Mouse (Mus musculus) lung, embryonic 14.5 days (tissue): ENCODE measurements around the gene Hist1h2bn. TPM values are rescaled to one million over a fixed set of nuclear protein-coding genes. Genes with fewer than 3 reads are reported as not detected.
"Not testable (repeated sequence)": the region's sequence is repeated elsewhere in the genome, so short reads cannot be mapped to it uniquely, and the experiment has no call there.

Experiments used
- ATAC-seq: fragments of 200-750 bp; cut with Nextera tagmentation; 2 replicates; pipeline ENCODE4 v1.8.0; 2017; ENCODE audit warnings: mild to moderate bottlenecking, moderate TSS enrichment, moderate library complexity; ENCODE audit not compliant: insufficient read depth
- DNase-seq: peaks from one replicate; pipeline ENCODE4 v3.0.0-alpha.2; 2015
- H3K27ac ChIP-seq: fragments of 300-500 bp; sonication (generic); 2 replicates; pipeline ENCODE4 v1.5.1; 2014; ENCODE audit warnings: low read depth, mild to moderate bottlenecking, moderate library complexity
- H3K27me3 ChIP-seq: fragments of 300-500 bp; sonication (generic); 2 replicates; pipeline ENCODE4 v1.6.1; 2014; ENCODE audit warnings: low read length, control low read depth; ENCODE audit not compliant: insufficient read depth
- H3K36me3 ChIP-seq: fragments of 300-500 bp; sonication (generic); 2 replicates; pipeline ENCODE4 v1.6.1; 2014; ENCODE audit warnings: control low read depth; ENCODE audit not compliant: insufficient read depth
- H3K4me1 ChIP-seq: fragments of 300-500 bp; sonication (generic); 2 replicates; pipeline ENCODE4 v1.6.1; 2014; ENCODE audit warnings: antibody characterized with exemption, control low read depth; ENCODE audit not compliant: insufficient read depth
- H3K4me2 ChIP-seq: fragments of 300-500 bp; sonication (generic); 2 replicates; pipeline ENCODE4 v1.6.1; 2014; ENCODE audit warnings: mild to moderate bottlenecking
- H3K4me3 ChIP-seq: fragments of 300-500 bp; sonication (generic); 2 replicates; pipeline ENCODE4 v1.5.1; 2014; ENCODE audit warnings: low read depth, low read length
- H3K9ac ChIP-seq: fragments of 300-500 bp; sonication (generic); 2 replicates; pipeline ENCODE4 v1.6.1; 2014
- H3K9me3 ChIP-seq: fragments of 300-500 bp; sonication (generic); 2 replicates; pipeline ENCODE4 v1.6.1; 2016; ENCODE audit warnings: low read depth, low read length, control low read depth
- CTCF ChIP-seq: IDR thresholded peaks from 2 replicates; pipeline ENCODE4 v1.5.1; 2016; ENCODE audit warnings: antibody characterized with exemption, low read depth
- WGBS: fragments of 180-500 bp; shearing (Covaris S2); extraction: QIAGEN DNeasy Blood & Tissue Kit; methylation state at CpG from one replicate; pipeline ENCODE4 v1.1.7; 2014; 5-methylcytosine and 5-hydroxymethylcytosine counted together
- polyA plus RNA-seq: library from polyadenylated mRNA; unstranded; fragments of >200 nt; fragmentation: Nextera tagmentation; extraction: Ambion mirVana; gene quantifications from 2 replicates; pipeline ENCODE4 v1.2.1, GENCODE M21; 2014

Hist1h2bn gene
- polyA plus RNA-seq, 1 experiment from 2014 or later = 3.1 TPM

DNA sequence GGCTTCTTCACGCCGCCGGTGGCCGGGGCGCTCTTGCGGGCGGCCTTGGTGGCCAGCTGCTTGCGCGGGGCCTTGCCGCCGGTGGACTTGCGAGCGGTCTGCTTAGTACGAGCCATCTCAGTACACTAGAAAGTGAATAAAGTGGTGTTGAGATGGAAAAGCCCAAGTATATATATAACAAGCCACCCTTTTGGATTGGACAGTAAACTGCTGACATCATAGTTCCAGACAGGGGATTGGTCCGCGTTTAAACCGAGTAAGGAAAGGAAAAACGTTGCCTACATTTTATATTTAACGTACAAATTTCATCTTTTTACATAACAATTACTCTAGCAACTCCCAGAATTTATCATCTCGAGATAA is 29.3 kb downstream of the Hist1h2bn start, which contains the start of gene Hist1h3i:
Gene Hist1h3i, minus strand, starts transcription at position 116 of the 363 bp plus-strand sequence.
- ATAC-seq = peak; percentile 67
- no peaks in the 10 kb centered on the region for H3K27me3 ChIP-seq
- H3K4me1 ChIP-seq = peaks cover 12% of the 10 kb centered on the region; the same call in 1 of the 2 replicates
- H3K36me3 ChIP-seq = no peaks in the 10 kb centered on the region
- under 1% methylated on average over 13 of the region's 20 CpGs for WGBS
- peak; percentile 95 for DNase-seq
- TF ChIP-seq CTCF = no peak
- peak within 1 kb of the TSS; percentile 46 for H3K4me3 ChIP-seq
- H3K9ac ChIP-seq = peak within 1 kb of the TSS; percentile 79
- no peaks in the 10 kb centered on the region for H3K9me3 ChIP-seq
- H3K4me2 ChIP-seq = peak within 1 kb of the TSS; percentile 90
- peak within 1 kb of the TSS; percentile 100 for H3K27ac ChIP-seq

DNA sequence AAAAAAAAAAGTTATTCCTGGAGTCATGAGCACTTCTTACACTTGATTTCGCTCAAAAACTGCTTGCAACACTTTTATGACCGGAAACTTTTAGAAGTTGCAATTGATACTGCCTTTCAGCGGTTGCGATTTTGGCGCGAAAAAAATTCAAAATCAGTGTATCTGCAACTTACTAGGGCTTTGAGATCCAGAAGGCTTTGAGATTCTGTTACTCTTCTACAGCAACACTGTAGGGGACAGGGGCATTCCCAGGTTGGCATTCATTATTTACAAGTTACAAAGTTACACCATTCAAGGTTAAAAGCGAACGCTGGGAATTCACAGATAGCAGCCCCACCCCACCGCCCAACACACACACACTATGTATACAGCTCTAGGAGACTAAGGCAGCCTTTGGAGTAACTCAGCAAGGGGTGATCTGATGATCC is 29.8 kb downstream of the Hist1h2bn start:
- no peak for ATAC-seq
- Histone ChIP-seq H3K4me1 (peaks cover 17% of the 10 kb centered on the region; the same call in 1 of the 2 replicates), H3K36me3 (no peaks in the 10 kb centered on the region), H3K9ac (peak overlapping the region; percentile 45), H3K4me3 (peak overlapping the region; percentile 46), H3K9me3 (no peaks in the 10 kb centered on the region), H3K27ac (peak overlapping the region; percentile 100), H3K4me2 (peak overlapping the region; percentile 90), H3K27me3 (no peaks in the 10 kb centered on the region)
- DNase-seq = peak; percentile 88
- 1% methylated on average over 9 of the region's 9 CpGs for WGBS
- no peak for TF ChIP-seq CTCF

DNA sequence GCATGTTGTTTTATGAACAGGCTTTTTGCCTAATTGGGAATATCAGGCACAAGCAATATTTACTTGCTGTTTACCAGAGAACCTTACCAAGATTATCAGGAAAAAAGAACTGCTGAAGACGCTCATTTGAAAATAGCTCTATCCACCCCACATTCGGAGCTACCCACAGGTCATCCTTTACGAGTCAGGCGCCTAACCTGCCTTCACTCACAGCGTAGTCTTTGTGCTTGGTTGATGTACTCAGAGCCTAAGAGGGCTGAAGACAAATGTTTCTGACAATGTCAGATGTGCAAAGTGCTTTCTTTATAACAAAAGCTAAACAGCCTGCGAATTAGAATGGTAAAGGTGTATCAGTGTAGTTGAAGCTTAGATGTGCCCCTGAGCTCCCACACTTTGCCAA is 30.4 kb downstream of the Hist1h2bn start:
- peak overlapping the region; percentile 100 for H3K27ac ChIP-seq
- no peaks in the 10 kb centered on the region for H3K9me3 ChIP-seq
- peaks cover 17% of the 10 kb centered on the region; the same call in 1 of the 2 replicates for H3K4me1 ChIP-seq
- WGBS = 28% methylated on average over 6 of the region's 6 CpGs
- H3K4me3 ChIP-seq = no peak overlapping the region
- DNase-seq (peak; percentile 14), ATAC-seq (no peak)
- H3K27me3 ChIP-seq = no peaks in the 10 kb centered on the region
- peak overlapping the region; percentile 45 for H3K9ac ChIP-seq
- H3K4me2 ChIP-seq = peak overlapping the region; percentile 90
- H3K36me3 ChIP-seq = no peaks in the 10 kb centered on the region
- TF ChIP-seq CTCF = no peak

DNA sequence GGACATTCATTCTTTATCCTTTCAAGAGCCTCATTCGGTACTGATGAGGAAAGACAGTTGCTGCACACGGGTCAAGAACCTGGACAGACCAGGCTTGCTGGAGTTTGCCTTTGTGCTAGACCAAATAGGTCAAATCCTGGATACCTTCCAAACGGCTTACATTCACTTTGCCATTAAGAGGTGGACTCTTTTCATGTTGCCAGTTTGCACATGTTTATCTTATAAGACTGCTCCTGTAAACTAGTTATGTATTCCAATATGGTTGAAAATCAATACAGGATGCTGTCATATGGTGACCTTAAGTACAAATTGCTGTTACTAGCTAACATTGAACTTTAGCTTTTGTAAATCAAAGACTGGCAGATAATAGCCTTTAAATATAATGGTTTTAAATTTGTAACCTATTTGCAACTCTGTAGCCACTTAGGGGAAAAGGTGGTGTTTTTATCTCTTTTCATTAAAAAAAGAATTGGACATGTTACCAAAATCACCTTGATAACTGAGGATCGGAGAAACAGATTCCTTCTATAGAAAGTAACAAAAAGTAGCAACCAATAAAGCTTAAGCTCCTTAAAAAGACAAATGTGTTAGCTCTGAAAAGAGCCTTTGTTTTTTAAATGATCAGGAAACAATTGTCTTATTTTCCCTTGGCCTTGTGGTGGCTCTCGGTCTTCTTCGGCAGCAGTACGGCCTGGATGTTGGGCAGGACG is 32.4 kb downstream of the Hist1h2bn start:
- ATAC-seq = no peak
- H3K9ac ChIP-seq = peak overlapping the region; percentile 61
- WGBS = 2% methylated on average over 8 of the region's 8 CpGs
- peak; percentile 82 for DNase-seq
- H3K9me3 ChIP-seq = no peaks in the 10 kb centered on the region
- H3K4me3 ChIP-seq = peak overlapping the region; percentile 34
- H3K27me3 ChIP-seq = no peaks in the 10 kb centered on the region
- no peak for TF ChIP-seq CTCF
- no peaks in the 10 kb centered on the region for H3K36me3 ChIP-seq
- peak overlapping the region; percentile 64 for H3K4me2 ChIP-seq
- H3K4me1 ChIP-seq = peaks cover 17% of the 10 kb centered on the region; the same call in 1 of the 2 replicates
- H3K27ac ChIP-seq = peak overlapping the region; percentile 100

DNA sequence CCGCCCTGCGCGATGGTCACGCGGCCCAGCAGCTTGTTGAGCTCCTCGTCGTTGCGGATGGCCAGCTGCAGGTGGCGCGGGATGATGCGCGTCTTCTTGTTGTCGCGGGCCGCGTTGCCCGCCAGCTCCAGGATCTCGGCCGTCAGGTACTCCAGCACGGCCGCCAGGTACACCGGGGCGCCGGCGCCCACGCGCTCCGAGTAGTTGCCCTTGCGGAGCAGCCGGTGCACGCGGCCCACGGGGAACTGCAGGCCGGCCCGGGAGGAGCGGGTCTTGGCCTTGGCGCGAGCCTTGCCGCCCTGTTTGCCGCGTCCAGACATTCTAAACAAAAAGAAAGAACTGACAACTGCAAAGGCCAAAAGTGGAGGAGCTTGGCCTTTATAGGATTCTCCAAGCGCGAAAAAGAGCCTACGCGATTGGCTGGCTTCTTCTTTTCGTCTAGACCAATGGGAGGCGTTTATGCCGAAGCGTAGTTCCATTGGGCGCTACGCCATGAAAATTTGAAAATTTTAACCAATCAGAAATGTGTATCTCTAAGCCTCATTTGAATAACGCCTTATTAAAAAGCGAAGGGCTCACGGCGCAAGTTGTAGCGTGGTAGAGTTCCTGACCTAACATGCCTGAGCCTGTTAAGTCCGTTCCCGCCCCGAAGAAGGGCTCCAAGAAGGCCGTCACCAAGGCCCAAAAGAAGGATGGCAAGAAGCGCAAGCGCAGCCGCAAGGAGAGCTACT is 33.1 kb downstream of the Hist1h2bn start, which contains the start of the genes Hist1h2an and Hist1h2bp:
Gene Hist1h2an, minus strand, starts transcription at position 320 of the 731 bp plus-strand sequence.
Gene Hist1h2bp, plus strand, starts transcription at position 563 of the 731 bp plus-strand sequence.
- peak within 1 kb of the TSS; percentile 64 for H3K4me2 ChIP-seq
- H3K4me1 ChIP-seq = peaks cover 17% of the 10 kb centered on the region; the same call in 1 of the 2 replicates
- H3K9me3 ChIP-seq, H3K36me3 ChIP-seq, H3K27me3 ChIP-seq: not testable (repeated sequence)
- peak within 1 kb of the TSS; percentile 34 for H3K4me3 ChIP-seq
- peak; percentile 92 for ATAC-seq
- DNase-seq = peak; percentile 100
- H3K27ac ChIP-seq = peak within 1 kb of the TSS; percentile 100
- WGBS = under 1% methylated on average over 35 of the region's 63 CpGs
- peak within 1 kb of the TSS; percentile 61 for H3K9ac ChIP-seq

DNA sequence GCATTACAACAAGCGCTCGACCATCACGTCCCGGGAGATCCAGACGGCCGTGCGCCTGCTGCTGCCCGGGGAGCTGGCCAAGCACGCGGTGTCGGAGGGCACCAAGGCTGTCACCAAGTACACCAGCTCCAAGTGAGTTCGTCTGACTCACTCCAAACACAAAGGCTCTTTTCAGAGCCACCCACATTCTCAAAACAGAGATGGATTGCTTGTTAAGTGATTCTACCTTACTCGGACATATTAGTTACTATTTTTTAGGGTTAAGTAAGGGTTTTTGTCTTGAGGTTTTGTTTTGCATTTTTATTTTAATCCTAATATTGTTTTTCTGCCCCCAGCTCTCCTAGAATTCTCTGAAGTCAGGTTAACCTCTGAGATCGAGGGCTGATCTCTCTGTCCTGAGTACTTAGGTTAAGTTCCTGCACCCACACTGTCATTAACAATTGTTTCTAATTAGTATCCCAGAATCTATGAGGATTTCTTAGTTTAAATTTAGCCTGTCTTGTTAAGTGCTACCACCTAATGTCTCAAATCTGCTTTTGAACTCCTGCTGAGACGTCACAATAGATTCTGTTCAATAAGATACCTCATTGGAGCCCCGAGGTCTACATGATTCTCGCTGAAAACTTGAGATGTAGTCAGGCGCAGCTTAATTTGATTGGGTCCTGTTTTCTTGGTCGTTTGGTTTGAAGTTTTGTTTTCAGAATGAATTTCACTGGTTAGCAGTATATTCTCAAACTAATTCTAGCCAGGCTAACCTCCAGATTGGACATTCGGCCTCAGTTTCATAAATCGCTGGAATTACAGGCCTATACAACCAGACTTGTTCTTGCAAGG is 34.1 kb downstream of the Hist1h2bn start:
- Histone ChIP-seq H3K4me1 (peaks cover 17% of the 10 kb centered on the region; the same call in 1 of the 2 replicates), H3K4me2 (peak overlapping the region; percentile 57), H3K27ac (peak overlapping the region; percentile 90), H3K9ac (peak overlapping the region; percentile 58), H3K36me3 (no peaks in the 10 kb centered on the region), H3K4me3 (peak overlapping the region; percentile 24), H3K27me3 (no peaks in the 10 kb centered on the region), H3K9me3 (no peaks in the 10 kb centered on the region)
- no peak for TF ChIP-seq CTCF
- WGBS = 19% methylated on average over 13 of the region's 21 CpGs
- DNase-seq (peak; percentile 56), ATAC-seq (peak; percentile 19; the same call in 1 of the 2 replicates)
